Mouse (Mus musculus): ENCODE measurements around the gene Scyl2. TPM values are rescaled to one million over a fixed set of nuclear protein-coding genes. Genes with fewer than 3 reads are reported as not detected.

Scyl2 gene
- polyA plus RNA-seq (2012; fragmentation: generic; extraction: Trizol), result 7.2 TPM

DNA sequence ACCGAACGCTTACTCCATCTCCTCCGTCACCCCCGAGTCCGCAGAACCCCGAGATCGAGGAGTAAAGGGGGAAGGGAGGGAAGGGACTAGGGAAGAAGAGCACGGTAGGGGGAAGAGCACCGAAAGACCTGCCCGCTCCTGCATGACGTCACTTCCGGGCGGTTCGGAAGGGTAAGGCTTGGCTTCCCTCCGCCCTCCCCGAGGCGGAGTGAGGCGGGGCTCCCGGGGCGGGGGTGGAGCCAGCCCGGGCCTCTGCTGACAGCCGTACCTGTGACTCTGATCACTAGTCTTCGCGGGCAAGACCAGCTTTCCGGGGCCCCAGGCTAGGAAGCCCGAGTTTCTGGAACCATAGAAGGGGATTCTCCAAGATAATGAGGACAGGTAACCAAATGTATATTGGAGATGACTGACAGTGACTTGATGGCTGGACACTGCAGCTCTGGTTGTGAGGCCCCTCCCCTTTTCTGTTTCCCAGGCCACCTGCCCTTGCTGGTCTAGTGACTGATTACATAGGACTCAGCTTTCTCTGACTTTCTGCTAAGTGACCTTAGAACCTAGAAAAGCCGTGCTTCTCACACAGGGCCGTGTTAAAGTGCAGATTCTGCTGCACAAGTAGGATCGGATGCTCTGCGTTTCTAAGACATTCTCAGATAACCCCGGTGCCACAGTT, at the start of gene Scyl2:
Scyl2 (minus strand) TSS at position 147 of the 670 bp plus-strand sequence.
- H3K4me3 ChIP-seq, result peak within 1 kb of the TSS; percentile 65
- peak within 1 kb of the TSS; percentile 32 for H3ac ChIP-seq (ENCODE audit: control insufficient read depth, insufficient read length)
- TF ChIP-seq SRF (IDR thresholded peaks at IDR 0.05; ENCODE audit: control insufficient read depth, insufficient read length, low read depth) (no peak), REST (IDR thresholded peaks at IDR 0.05; ENCODE audit: insufficient read depth, insufficient read length) (no peak), POLR2A (IDR thresholded peaks at IDR 0.05; ENCODE audit: insufficient read length, low read depth) (peak; percentile 80), MYOG (IDR thresholded peaks at IDR 0.05; ENCODE audit: control insufficient read depth in 1 of 3, insufficient read depth in 1 of 3, insufficient read length in 2 of 3, low read depth in 2 of 3) (no peak), CEBPB (IDR thresholded peaks at IDR 0.05; ENCODE audit: insufficient read depth, poor library complexity, severe bottlenecking) (no peak), USF1 (IDR thresholded peaks at IDR 0.05; ENCODE audit: low read depth) (no peak), POLR2AphosphoS2 (IDR thresholded peaks at IDR 0.05; ENCODE audit: insufficient read length, low read depth) (peak; percentile 77), MAX (IDR thresholded peaks at IDR 0.05; ENCODE audit: low read depth) (no peak), E2F4 (IDR thresholded peaks at IDR 0.05; ENCODE audit: insufficient read depth) (no peak), TCF3 (IDR thresholded peaks at IDR 0.05; ENCODE audit: insufficient read length, low read depth) (no peak), TCF12 (IDR thresholded peaks at IDR 0.05; ENCODE audit: insufficient read depth, poor library complexity, severe bottlenecking) (no peak), MYOD1 (IDR thresholded peaks at IDR 0.05; ENCODE audit: control insufficient read depth in 1 of 3, insufficient read length in 2 of 3, low read depth in 2 of 3) (no peak)
- peaks cover 31% of the 10 kb centered on the region for H3K79me2 ChIP-seq (ENCODE audit: control insufficient read depth, insufficient read depth)
- H3K27me3 ChIP-seq (ENCODE audit: control insufficient read depth, insufficient read depth, insufficient read length), result peaks cover 7% of the 10 kb centered on the region
- H3K4me2 ChIP-seq (ENCODE audit: low read depth), result peak within 1 kb of the TSS; percentile 72
- no peaks in the 10 kb centered on the region for H3K36me3 ChIP-seq (ENCODE audit: control insufficient read depth, insufficient read depth)

DNA sequence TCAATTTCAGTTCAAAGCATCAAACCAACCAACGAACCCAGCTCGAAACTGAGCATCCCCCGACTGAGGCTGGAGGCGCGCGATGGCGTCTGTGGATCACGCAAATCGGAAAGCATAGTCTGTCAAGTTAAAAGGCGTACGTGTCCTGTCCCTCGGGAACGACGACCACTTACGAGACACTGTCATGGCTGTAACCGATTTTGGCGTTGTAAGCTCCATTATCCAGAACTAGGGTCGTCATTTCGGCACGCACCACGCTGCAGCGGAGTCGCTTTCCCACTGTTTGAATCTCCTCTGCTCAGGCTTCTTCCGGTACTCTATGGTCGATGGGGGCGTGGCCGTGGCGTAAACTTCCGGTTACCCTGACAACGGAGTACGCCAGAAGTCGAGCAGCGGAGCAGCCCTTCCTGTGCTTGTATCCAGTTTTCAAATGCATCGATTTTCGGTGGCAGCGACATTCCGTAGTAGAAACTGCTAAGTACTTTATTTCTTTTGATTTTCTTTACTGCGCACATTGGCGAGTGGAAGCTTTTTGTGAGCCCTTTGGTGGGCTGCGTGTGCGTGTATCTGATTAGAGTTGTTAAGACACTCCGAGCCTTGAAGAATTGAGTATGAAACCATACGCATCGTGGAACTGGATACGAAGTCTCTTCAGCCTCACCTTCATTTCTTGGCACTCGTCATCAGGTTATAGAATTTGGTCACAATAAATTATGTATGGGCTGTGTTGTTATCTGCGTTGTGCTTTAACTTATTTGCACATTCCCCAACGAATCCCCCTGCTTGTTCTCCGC, 46.1 kb upstream of the Scyl2 start, which contains the start of gene Actr6:
Actr6 (minus strand) TSS at position 295 of the 794 bp plus-strand sequence.
- Histone ChIP-seq H3ac (ENCODE audit: control insufficient read depth, insufficient read length) (peak within 1 kb of the TSS; percentile 77), H3K4me3 (peak within 1 kb of the TSS; percentile 53), H3K79me2 (ENCODE audit: control insufficient read depth, insufficient read depth) (peaks cover 16% of the 10 kb centered on the region), H3K36me3 (ENCODE audit: control insufficient read depth, insufficient read depth) (peaks cover 1% of the 10 kb centered on the region), H3K27me3 (ENCODE audit: control insufficient read depth, insufficient read depth, insufficient read length) (no peaks in the 10 kb centered on the region), H3K4me2 (ENCODE audit: low read depth) (peak within 1 kb of the TSS; percentile 88)
- TF ChIP-seq MYOD1 (IDR thresholded peaks at IDR 0.05; ENCODE audit: control insufficient read depth in 1 of 3, insufficient read length in 2 of 3, low read depth in 2 of 3), result no peak
- TF ChIP-seq MAX (IDR thresholded peaks at IDR 0.05; ENCODE audit: low read depth), result peak; percentile 65
- TF ChIP-seq SRF (IDR thresholded peaks at IDR 0.05; ENCODE audit: control insufficient read depth, insufficient read length, low read depth), result no peak
- TF ChIP-seq REST (IDR thresholded peaks at IDR 0.05; ENCODE audit: insufficient read depth, insufficient read length), result no peak
- TF ChIP-seq TCF3 (IDR thresholded peaks at IDR 0.05; ENCODE audit: insufficient read length, low read depth), result no peak
- TF ChIP-seq POLR2AphosphoS2 (IDR thresholded peaks at IDR 0.05; ENCODE audit: insufficient read length, low read depth), result peak; percentile 89
- TF ChIP-seq POLR2A (IDR thresholded peaks at IDR 0.05; ENCODE audit: insufficient read length, low read depth), result peak; percentile 85
- TF ChIP-seq TCF12 (IDR thresholded peaks at IDR 0.05; ENCODE audit: insufficient read depth, poor library complexity, severe bottlenecking), result no peak
- TF ChIP-seq USF1 (IDR thresholded peaks at IDR 0.05; ENCODE audit: low read depth), result no peak
- TF ChIP-seq CEBPB (IDR thresholded peaks at IDR 0.05; ENCODE audit: insufficient read depth, poor library complexity, severe bottlenecking), result no peak
- TF ChIP-seq MYOG (IDR thresholded peaks at IDR 0.05; ENCODE audit: control insufficient read depth in 1 of 3, insufficient read depth in 1 of 3, insufficient read length in 2 of 3, low read depth in 2 of 3), result no peak
- peak; percentile 33 for TF ChIP-seq E2F4 (IDR thresholded peaks at IDR 0.05; ENCODE audit: insufficient read depth)

DNA sequence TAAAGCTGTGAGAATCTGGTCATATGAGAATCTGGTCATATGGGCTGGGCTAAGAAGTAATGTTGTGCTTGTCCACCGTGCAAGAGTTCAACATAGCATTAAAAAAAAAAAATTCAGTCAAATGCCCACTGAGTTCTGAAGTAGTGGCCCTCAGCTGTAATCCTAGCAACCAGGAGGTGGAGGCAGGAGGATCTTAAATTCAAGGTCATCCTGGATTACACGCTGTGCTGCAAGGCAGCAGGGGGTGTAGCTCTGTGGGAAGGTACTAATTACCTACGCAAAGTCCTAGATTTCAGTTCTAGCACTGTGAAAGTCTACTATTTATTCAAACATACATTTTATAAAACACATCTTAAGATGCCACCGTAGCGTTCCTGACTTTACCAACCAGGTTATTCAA, 45.3 kb upstream of the Scyl2 start:
- H3K36me3 ChIP-seq (ENCODE audit: control insufficient read depth, insufficient read depth), result peaks cover 4% of the 10 kb centered on the region
- peaks cover 16% of the 10 kb centered on the region for H3K79me2 ChIP-seq (ENCODE audit: control insufficient read depth, insufficient read depth)
- H3K4me2 ChIP-seq (ENCODE audit: low read depth), result peak overlapping the region; percentile 77
- TF ChIP-seq USF1 (IDR thresholded peaks at IDR 0.05; ENCODE audit: low read depth), result no peak
- TF ChIP-seq REST (IDR thresholded peaks at IDR 0.05; ENCODE audit: insufficient read depth, insufficient read length), result no peak
- no peak for TF ChIP-seq MYOD1 (IDR thresholded peaks at IDR 0.05; ENCODE audit: control insufficient read depth in 1 of 3, insufficient read length in 2 of 3, low read depth in 2 of 3)
- TF ChIP-seq E2F4 (IDR thresholded peaks at IDR 0.05; ENCODE audit: insufficient read depth), result no peak
- no peak for TF ChIP-seq MAX (IDR thresholded peaks at IDR 0.05; ENCODE audit: low read depth)
- TF ChIP-seq POLR2A (IDR thresholded peaks at IDR 0.05; ENCODE audit: insufficient read length, low read depth), result no peak
- TF ChIP-seq SRF (IDR thresholded peaks at IDR 0.05; ENCODE audit: control insufficient read depth, insufficient read length, low read depth), result no peak
- no peak for TF ChIP-seq CEBPB (IDR thresholded peaks at IDR 0.05; ENCODE audit: insufficient read depth, poor library complexity, severe bottlenecking)
- TF ChIP-seq TCF3 (IDR thresholded peaks at IDR 0.05; ENCODE audit: insufficient read length, low read depth), result no peak
- TF ChIP-seq MYOG (IDR thresholded peaks at IDR 0.05; ENCODE audit: control insufficient read depth in 1 of 3, insufficient read depth in 1 of 3, insufficient read length in 2 of 3, low read depth in 2 of 3), result no peak
- TF ChIP-seq TCF12 (IDR thresholded peaks at IDR 0.05; ENCODE audit: insufficient read depth, poor library complexity, severe bottlenecking), result no peak
- TF ChIP-seq POLR2AphosphoS2 (IDR thresholded peaks at IDR 0.05; ENCODE audit: insufficient read length, low read depth), result no peak
- H3ac ChIP-seq (ENCODE audit: control insufficient read depth, insufficient read length), result peak overlapping the region; percentile 77
- peak overlapping the region; percentile 53 for H3K4me3 ChIP-seq
- H3K27me3 ChIP-seq (ENCODE audit: control insufficient read depth, insufficient read depth, insufficient read length), result no peaks in the 10 kb centered on the region

DNA sequence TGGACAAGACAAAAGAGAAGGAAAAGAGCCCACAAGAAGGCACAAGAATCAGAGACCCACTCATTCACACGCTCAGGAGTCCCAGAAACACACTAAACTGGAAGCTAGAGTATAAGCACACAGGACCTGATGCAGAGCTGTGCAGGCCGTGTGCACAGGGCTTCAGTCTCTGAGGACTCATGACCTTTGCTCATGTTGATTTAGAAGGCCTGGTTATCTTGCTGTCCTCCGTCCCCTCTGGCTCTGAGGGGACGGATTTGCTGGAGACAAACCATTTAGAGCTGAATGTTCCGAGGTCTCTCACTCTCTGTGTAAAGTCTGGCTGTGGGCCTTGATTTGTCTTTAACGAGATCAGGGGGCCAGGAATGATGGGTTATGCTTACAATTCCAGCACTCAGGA, 44.3 kb upstream of the Scyl2 start:
- H3K79me2 ChIP-seq (ENCODE audit: control insufficient read depth, insufficient read depth), result peaks cover 16% of the 10 kb centered on the region
- no peak overlapping the region for H3K4me3 ChIP-seq
- no peak for TF ChIP-seq MYOG (IDR thresholded peaks at IDR 0.05; ENCODE audit: control insufficient read depth in 1 of 3, insufficient read depth in 1 of 3, insufficient read length in 2 of 3, low read depth in 2 of 3)
- no peak for TF ChIP-seq USF1 (IDR thresholded peaks at IDR 0.05; ENCODE audit: low read depth)
- no peak for TF ChIP-seq SRF (IDR thresholded peaks at IDR 0.05; ENCODE audit: control insufficient read depth, insufficient read length, low read depth)
- TF ChIP-seq MAX (IDR thresholded peaks at IDR 0.05; ENCODE audit: low read depth), result no peak
- no peak for TF ChIP-seq E2F4 (IDR thresholded peaks at IDR 0.05; ENCODE audit: insufficient read depth)
- no peak for TF ChIP-seq TCF12 (IDR thresholded peaks at IDR 0.05; ENCODE audit: insufficient read depth, poor library complexity, severe bottlenecking)
- no peak for TF ChIP-seq REST (IDR thresholded peaks at IDR 0.05; ENCODE audit: insufficient read depth, insufficient read length)
- no peak for TF ChIP-seq POLR2A (IDR thresholded peaks at IDR 0.05; ENCODE audit: insufficient read length, low read depth)
- TF ChIP-seq TCF3 (IDR thresholded peaks at IDR 0.05; ENCODE audit: insufficient read length, low read depth), result no peak
- no peak for TF ChIP-seq MYOD1 (IDR thresholded peaks at IDR 0.05; ENCODE audit: control insufficient read depth in 1 of 3, insufficient read length in 2 of 3, low read depth in 2 of 3)
- TF ChIP-seq CEBPB (IDR thresholded peaks at IDR 0.05; ENCODE audit: insufficient read depth, poor library complexity, severe bottlenecking), result no peak
- TF ChIP-seq POLR2AphosphoS2 (IDR thresholded peaks at IDR 0.05; ENCODE audit: insufficient read length, low read depth), result no peak
- H3ac ChIP-seq (ENCODE audit: control insufficient read depth, insufficient read length), result no peak overlapping the region
- H3K36me3 ChIP-seq (ENCODE audit: control insufficient read depth, insufficient read depth), result peaks cover 14% of the 10 kb centered on the region
- no peak overlapping the region for H3K4me2 ChIP-seq (ENCODE audit: low read depth)
- H3K27me3 ChIP-seq (ENCODE audit: control insufficient read depth, insufficient read depth, insufficient read length), result no peaks in the 10 kb centered on the region
